Mouse (Mus musculus): ENCODE results near the gene Efhb.

- TF ChIP-seq CTCF (IDR thresholded peaks at IDR 0.05; ENCODE audit: low read depth, low read length) (no peak), GATA1 (IDR thresholded peaks at IDR 0.05; ENCODE audit: borderline replicate concordance, low read length) (no peak), TAL1 (conservative IDR thresholded peaks at IDR 0.05; ENCODE audit: low read depth, low read length) (no peak)
Observed at GRCm38 (mm10) chr17:53468697-53469096, 5.6 kb upstream of the Efhb start.
